Mouse (Mus musculus): Measurements from ENCODE around the gene C2cd4b.

DNA sequence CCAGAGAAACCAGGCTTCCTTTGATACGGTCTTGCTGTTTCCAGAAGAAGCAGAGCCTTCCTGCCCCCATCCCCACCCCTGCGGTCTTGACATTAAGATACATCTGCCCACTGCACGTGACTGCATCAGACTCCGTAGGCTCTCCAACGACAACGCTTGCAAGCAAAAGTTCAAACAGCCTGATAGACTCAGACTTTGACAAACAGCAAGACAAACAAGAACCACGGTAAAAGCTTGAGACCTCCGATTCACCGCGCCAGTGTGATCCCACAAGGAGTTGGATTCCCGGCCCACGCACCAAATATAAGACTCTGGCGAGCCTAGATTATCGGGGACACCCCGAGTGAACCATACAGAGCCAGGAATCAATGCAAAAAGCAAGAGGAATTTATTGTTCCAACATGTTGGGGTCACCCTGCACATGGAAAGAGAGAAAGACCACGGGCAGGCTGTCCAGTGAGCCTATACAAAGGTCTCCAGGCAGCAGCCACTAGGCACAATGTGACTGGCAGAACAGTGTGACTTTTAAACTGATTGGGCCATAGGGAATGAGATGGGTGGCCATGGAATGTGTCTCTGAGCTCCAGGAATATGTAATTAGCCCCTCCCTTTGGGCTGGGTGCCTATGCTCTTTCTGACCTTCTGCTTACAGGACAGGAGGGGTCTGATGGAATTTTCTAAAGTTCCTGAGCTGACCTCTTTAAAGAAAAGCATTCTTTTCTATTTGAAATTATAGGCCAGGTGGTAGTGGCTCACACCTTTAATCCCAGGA, 5.6 kb upstream of the C2cd4b start:
- TF ChIP-seq POLR2A (IDR thresholded peaks at IDR 0.05; ENCODE audit: low read depth, low read length): no peak
- TF ChIP-seq CTCF (conservative IDR thresholded peaks at IDR 0.05; ENCODE audit: insufficient read depth, insufficient read length, low read depth, low read length): no peak

Data from kidney, adult 2 months (tissue).